Mouse (Mus musculus) urinary bladder, postnatal 25 days (tissue): ENCODE data around the gene Tmem136.

Experiments
- DNase-seq: peaks from one replicate; pipeline ENCODE4 v3.0.0; 2022; ENCODE audit warnings: low spot score

Tmem136 gene

GRCm38 (mm10) chr9:43074611-43075010, 41.8 kb downstream of the Tmem136 start:
- no peak for DNase-seq

GRCm38 (mm10) chr9:43071741-43072140, 44.6 kb downstream of the Tmem136 start:
- DNase-seq: no peak

- no peak for DNase-seq
Observed at GRCm38 (mm10) chr9:43071176-43071575, 45.2 kb downstream of the Tmem136 start.

- no peak for DNase-seq
Observed at GRCm38 (mm10) chr9:43070566-43070965, 45.8 kb downstream of the Tmem136 start.

- DNase-seq: no peak
Observed at GRCm38 (mm10) chr9:43070153-43070552, 46.2 kb downstream of the Tmem136 start.

- no peak for DNase-seq
Observed at GRCm38 (mm10) chr9:43067896-43068295, 48.5 kb downstream of the Tmem136 start.

- no peak for DNase-seq
Observed at GRCm38 (mm10) chr9:43065231-43065630, 51.1 kb downstream of the Tmem136 start.

GRCm38 (mm10) chr9:43061545-43061944, 54.8 kb downstream of the Tmem136 start:
- no peak for DNase-seq
